Comparison of ENCODE assay signal across 16 mouse cellular contexts in genomic region chr1:131103776-131104424, GRCm38 (mm10). TPM values are rescaled to one million over a fixed set of nuclear protein-coding genes. Genes with fewer than 3 reads are reported as not detected.
DNase-seq lines count a peak whose midpoint lies in the region; ATAC-seq lines count a peak whose summit lies in the region.
"Had no signal": no experiment of that assay in that cellular context is flagged by ENCODE, and none has a peak within 500 bp of the region (broad histone marks: within the 10 kb centered on the region; RNA-seq: fewer than 3 reads in every experiment).

No protein-coding gene starts in this region.

- DNase-seq in lung, postnatal 25 days (ENCODE audit: low spot score): peak; percentile 35
- no peak for DNase-seq in lung, adult 18-20 months
- peak; percentile 52 for DNase-seq in MEL-GATA-1-ER (ENCODE audit: extremely low read depth, low read depth)
- no peak for DNase-seq in liver, embryonic 11.5 days (ENCODE audit: low spot score)
- no peak for DNase-seq in gastrocnemius, postnatal 10 days
- no peak for DNase-seq in thymus, postnatal 36 days
- DNase-seq in layer of hippocampus, adult 18-20 months (ENCODE audit: low spot score in 2 of 2): no peak
- DNase-seq: adrenal gland, postnatal 25 days; cerebellum, adult 11 months; gastrocnemius, postnatal 25 days; right cerebral cortex, postnatal 14 days had no signal

- peak overlapping the region; percentile 23; the same call in 1 of the 2 replicates for H3K27ac ChIP-seq in liver, embryonic 11.5 days (ENCODE audit: low read depth, low read length)
- H3K27ac ChIP-seq: hindbrain, postnatal 0 days; kidney, postnatal 0 days; limb, embryonic 12.5 days had no signal

- H3K9ac ChIP-seq in liver, embryonic 11.5 days (ENCODE audit: low read depth, low read length): no peak overlapping the region
- H3K9ac ChIP-seq: limb, embryonic 12.5 days had no signal

- H3K4me1 ChIP-seq in liver, embryonic 11.5 days (replicated peaks; ENCODE audit: control insufficient read depth, insufficient read depth, low read length): peaks cover 7% of the 10 kb centered on the region

- no peaks in the 10 kb centered on the region for H3K9me3 ChIP-seq in liver, embryonic 11.5 days (ENCODE audit: control insufficient read depth, low read length)
- H3K9me3 ChIP-seq: limb, embryonic 12.5 days had no signal

- peak; percentile 34; the same call in 1 of the 2 replicates for ATAC-seq in liver, embryonic 11.5 days (replicated peaks; ENCODE audit: low FRiP score)
- ATAC-seq in megakaryocyte-erythroid progenitor cell, adult 5-6 weeks (replicated peaks; ENCODE audit: low FRiP score, low TSS enrichment, poor library complexity, severe bottlenecking): peak; percentile 69
- ATAC-seq: forebrain, embryonic 14.5 days; hindbrain, postnatal 0 days had no signal

- 34% methylated on average over 10 of the region's 10 CpGs for WGBS in liver, embryonic 11.5 days

- H3K36me3 ChIP-seq in liver, embryonic 11.5 days (ENCODE audit: control insufficient read depth, insufficient read depth, low read length): no peaks in the 10 kb centered on the region
- H3K36me3 ChIP-seq: limb, embryonic 12.5 days had no signal

- H3K27me3 ChIP-seq in liver, embryonic 11.5 days (replicated peaks; ENCODE audit: control insufficient read depth, insufficient read depth, low read length): no peaks in the 10 kb centered on the region
- H3K27me3 ChIP-seq: limb, embryonic 12.5 days had no signal

- no peak overlapping the region for H3K4me3 ChIP-seq in liver, embryonic 11.5 days (ENCODE audit: low read depth, low read length)
- H3K4me3 ChIP-seq: limb, embryonic 12.5 days had no signal

- H3K4me2 ChIP-seq in liver, embryonic 11.5 days: peak overlapping the region; percentile 44
- H3K4me2 ChIP-seq: limb, embryonic 12.5 days had no signal

RNA-seq across cellular contexts. Expression of gene Mapkapk2, which starts 6.3 kb away (rescaled TPM):
- 26.9 and 30.1 TPM in 2 replicates for polyA plus RNA-seq in liver, embryonic 11.5 days (2014; fragmentation: Nextera tagmentation; extraction: Ambion mirVana)
- total RNA-seq in megakaryocyte-erythroid progenitor cell, adult 5-6 weeks (2014; fragmentation: Nextera tagmentation): 43.1 and 46.2 TPM in 2 replicates
- 37.1 and 42.6 TPM in 2 replicates for total RNA-seq in megakaryocyte-erythroid progenitor cell, adult 5-6 weeks (2017)
- 100 to 1,000 TPM; 171 to 177 TPM for total RNA-seq in gastrocnemius, postnatal 10 days (2021)
- 10 to 100 TPM; 32.2 to 33.8 TPM for total RNA-seq in layer of hippocampus, adult 18-20 months (2021)

RNA-seq across cellular contexts. Expression of gene Dyrk3, which starts 34.2 kb away (rescaled TPM):
- 11.7 and 16.2 TPM in 2 replicates for polyA plus RNA-seq in liver, embryonic 11.5 days (2014; fragmentation: Nextera tagmentation; extraction: Ambion mirVana)
- 18.2 and 19.6 TPM in 2 replicates for total RNA-seq in megakaryocyte-erythroid progenitor cell, adult 5-6 weeks (2014; fragmentation: Nextera tagmentation)
- total RNA-seq in megakaryocyte-erythroid progenitor cell, adult 5-6 weeks (2017): 20.0 and 31.3 TPM in 2 replicates
- total RNA-seq in gastrocnemius, postnatal 10 days (2021): under 1 TPM; 0.12 to 0.14 TPM
- 10 to 100 TPM; 17.4 to 20.2 TPM for total RNA-seq in layer of hippocampus, adult 18-20 months (2021)
- total RNA-seq: gastrocnemius, postnatal 25 days had no signal

RNA-seq across cellular contexts. Expression of gene Eif2d, which starts 49.1 kb away (rescaled TPM):
- 61.4 and 62.5 TPM in 2 replicates for polyA plus RNA-seq in liver, embryonic 11.5 days (2014; fragmentation: Nextera tagmentation; extraction: Ambion mirVana)
- total RNA-seq in megakaryocyte-erythroid progenitor cell, adult 5-6 weeks (2014; fragmentation: Nextera tagmentation): 73.6 and 79.4 TPM in 2 replicates
- 37.4 and 48.3 TPM in 2 replicates for total RNA-seq in megakaryocyte-erythroid progenitor cell, adult 5-6 weeks (2017)
- total RNA-seq in gastrocnemius, postnatal 10 days (2021): 10 to 100 TPM; 24.4 to 26.4 TPM
- 10 to 100 TPM; 37.0 to 38.3 TPM for total RNA-seq in layer of hippocampus, adult 18-20 months (2021)

Comparison
In these comparisons a context has a peak if more than half of its experiments do, and no peak if none do; other contexts are left out.
1. DNase-seq: peak in lung, postnatal 25 days (single experiment) and MEL-GATA-1-ER (single experiment); none in lung, adult 18-20 months (0 of 2), liver, embryonic 11.5 days (single experiment), gastrocnemius, postnatal 10 days (single experiment), thymus, postnatal 36 days (0 of 2) and layer of hippocampus, adult 18-20 months (0 of 2).
2. RNA of gene Dyrk3, which starts 34.2 kb away (total RNA-seq): 18.2 to 31.3 TPM in megakaryocyte-erythroid progenitor cell, adult 5-6 weeks and 17.4 to 20.2 TPM in layer of hippocampus, adult 18-20 months; 0.12 to 0.14 TPM in gastrocnemius, postnatal 10 days; every median in the first group is over 10 times any median in the second.